Mouse (Mus musculus) stomach, postnatal 0 days (tissue): ENCODE data around the gene Ang. TPM values are rescaled to one million over a fixed set of nuclear protein-coding genes. Genes with fewer than 3 reads are reported as not detected.

Experiments used
- ATAC-seq: fragments of 200-750 bp; cut with Nextera tagmentation; 2 replicates; pipeline ENCODE4 v1.8.0; 2017; ENCODE audit not compliant: low FRiP score, low TSS enrichment
- DNase-seq: peaks from one replicate; pipeline ENCODE4 v3.0.0-alpha.2; 2016; ENCODE audit warnings: low spot score
- H3K27ac ChIP-seq: fragments of 300-500 bp; sonication (generic); replicated peaks from 2 replicates; pipeline ENCODE4 v1.5.1; 2014; ENCODE audit warnings: mild to moderate bottlenecking, control low read depth
- H3K27me3 ChIP-seq: fragments of 300-500 bp; sonication (generic); 2 replicates; pipeline ENCODE4 v1.6.1; 2014; ENCODE audit warnings: low read length; ENCODE audit not compliant: control insufficient read depth, insufficient read depth
- H3K36me3 ChIP-seq: fragments of 300-500 bp; sonication (generic); 2 replicates; pipeline ENCODE4 v1.6.1; 2014; ENCODE audit warnings: low read length, mixed read lengths; ENCODE audit not compliant: control insufficient read depth, insufficient read depth
- H3K4me1 ChIP-seq: fragments of 300-500 bp; sonication (generic); replicated peaks from 2 replicates; pipeline ENCODE4 v1.6.1; 2014; ENCODE audit warnings: antibody characterized with exemption; ENCODE audit not compliant: control insufficient read depth, insufficient read depth
- H3K4me2 ChIP-seq: fragments of 300-500 bp; sonication (generic); replicated peaks from 2 replicates; pipeline ENCODE4 v1.6.1; 2014; ENCODE audit warnings: low read depth, mild to moderate bottlenecking, control low read depth, moderate library complexity
- H3K4me3 ChIP-seq: fragments of 300-500 bp; sonication (generic); 2 replicates; pipeline ENCODE4 v1.5.1; 2014; ENCODE audit warnings: low read depth, low read length, control low read depth
- H3K9ac ChIP-seq: fragments of 300-500 bp; sonication (generic); 2 replicates; pipeline ENCODE4 v1.6.1; 2014; ENCODE audit warnings: mild to moderate bottlenecking, low read length, control low read depth, mixed read lengths
- H3K9me3 ChIP-seq: fragments of 300-500 bp; sonication (generic); 2 replicates; pipeline ENCODE4 v1.6.1; 2016; ENCODE audit warnings: low read length; ENCODE audit not compliant: control insufficient read depth
- CTCF ChIP-seq: IDR thresholded peaks from 2 replicates; pipeline ENCODE4 v1.5.1; 2016; ENCODE audit warnings: antibody characterized with exemption, low read depth, mild to moderate bottlenecking, moderate library complexity
- EP300 ChIP-seq: optimal IDR thresholded peaks from 2 replicates; pipeline ENCODE3; 2016; ENCODE audit warnings: antibody characterized with exemption
- WGBS: fragments of 180-500 bp; shearing (Covaris S2); extraction: QIAGEN DNeasy Blood & Tissue Kit; methylation state at CpG from one replicate; pipeline ENCODE4 v1.1.7; 2014; 5-methylcytosine and 5-hydroxymethylcytosine counted together
- polyA plus RNA-seq: library from polyadenylated mRNA; unstranded; fragments of >200 nt; fragmentation: Nextera tagmentation; extraction: Ambion mirVana; gene quantifications from 2 replicates; pipeline ENCODE4 v1.2.1, GENCODE M21; 2015

Gene Ang
- polyA plus RNA-seq, 1 experiment from 2014 or later = 29.5 TPM

DNA sequence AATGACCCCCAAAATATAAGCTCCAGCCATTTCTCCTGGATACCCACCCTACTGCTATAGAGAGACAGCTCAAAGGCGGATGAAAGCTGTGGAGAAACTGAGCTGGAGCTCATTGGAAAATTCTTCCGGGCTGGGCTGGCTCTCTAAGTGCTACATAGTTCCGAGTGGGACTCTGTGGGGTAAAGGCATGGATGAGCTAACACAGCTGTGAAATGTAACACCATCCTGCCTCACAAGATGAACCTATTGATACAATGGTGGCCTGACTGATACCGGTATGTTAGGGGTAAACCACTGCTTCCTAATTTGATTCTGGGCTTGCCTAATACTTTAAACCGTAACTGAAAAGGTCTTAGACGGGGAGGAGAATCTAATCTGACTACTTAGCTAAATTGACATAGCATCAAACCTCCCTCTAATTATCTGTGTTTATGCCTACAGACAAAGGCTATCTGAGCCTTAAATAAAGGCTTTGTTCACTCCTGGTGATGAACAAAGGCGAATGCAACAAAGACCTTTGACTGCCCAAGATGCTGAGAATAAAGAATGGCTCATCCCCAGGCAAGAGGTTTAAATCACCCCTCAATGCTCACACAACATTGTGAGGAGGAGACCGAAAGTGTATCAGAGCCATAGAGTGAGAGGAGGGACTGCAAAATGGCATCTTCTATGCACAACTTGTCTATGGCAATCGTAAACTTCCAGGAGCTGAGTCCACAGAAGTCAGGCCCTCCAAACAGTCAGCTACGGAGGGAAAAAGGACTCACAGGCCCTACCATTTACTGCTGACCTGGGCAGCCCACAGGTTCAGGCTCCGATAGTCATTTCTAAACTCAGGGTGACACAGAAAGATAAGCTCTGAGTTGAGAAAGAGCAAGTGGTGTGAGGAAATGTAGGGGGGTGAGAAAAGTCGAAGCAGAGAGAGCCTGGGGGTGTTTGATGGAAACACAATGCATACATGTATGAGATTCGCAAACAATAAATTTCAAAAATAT, 36.4 kb upstream of the Ang start:
- H3K36me3 ChIP-seq = no peaks in the 10 kb centered on the region
- H3K27ac ChIP-seq = no peak overlapping the region
- TF ChIP-seq CTCF (no peak), EP300 (no peak)
- ATAC-seq (no peak), DNase-seq (no peak)
- no peaks in the 10 kb centered on the region for H3K9me3 ChIP-seq
- no peaks in the 10 kb centered on the region for H3K4me1 ChIP-seq
- 65% methylated on average over 13 of the region's 13 CpGs for WGBS
- no peak overlapping the region for H3K9ac ChIP-seq
- no peak overlapping the region for H3K4me3 ChIP-seq
- no peaks in the 10 kb centered on the region for H3K27me3 ChIP-seq
- H3K4me2 ChIP-seq = no peak overlapping the region

DNA sequence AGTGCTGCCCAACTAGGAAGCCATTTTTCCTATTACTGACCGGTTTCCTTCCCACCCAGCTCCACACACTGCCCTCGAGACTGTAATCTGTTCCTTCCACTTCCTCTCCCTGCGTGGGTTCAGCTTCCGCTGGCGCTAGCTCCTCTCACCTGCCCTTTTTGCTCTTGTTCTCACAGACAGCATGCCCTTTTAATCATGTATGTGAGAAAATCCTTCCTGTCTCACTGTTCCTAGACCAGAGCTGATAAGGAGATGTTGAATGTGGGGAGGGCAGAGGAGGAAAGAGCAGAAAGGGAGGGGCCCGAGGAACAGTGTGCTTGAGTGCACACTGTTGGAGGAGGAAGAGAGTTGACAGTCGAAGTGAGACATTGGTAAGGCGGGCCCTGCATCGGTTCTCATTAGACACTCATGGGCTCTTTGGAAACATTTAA, 33.5 kb upstream of the Ang start, which contains the start of gene Rnase12:
Rnase12 (minus strand) TSS at position 261 of the 431 bp plus-strand sequence.
- Histone ChIP-seq H3K4me3 (no peak within 1 kb of the TSS), H3K36me3 (no peaks in the 10 kb centered on the region), H3K9me3 (no peaks in the 10 kb centered on the region), H3K4me2 (no peak within 1 kb of the TSS; the same call in 1 of the 2 replicates), H3K27me3 (no peaks in the 10 kb centered on the region), H3K9ac (no peak within 1 kb of the TSS), H3K27ac (no peak within 1 kb of the TSS), H3K4me1 (no peaks in the 10 kb centered on the region)
- TF ChIP-seq EP300 = no peak
- no peak for TF ChIP-seq CTCF
- DNase-seq (no peak), ATAC-seq (0 out of 2 replicates have a peak, but pooled peaks have one; percentile 47)
- 51% methylated on average over 9 of the region's 9 CpGs for WGBS

DNA sequence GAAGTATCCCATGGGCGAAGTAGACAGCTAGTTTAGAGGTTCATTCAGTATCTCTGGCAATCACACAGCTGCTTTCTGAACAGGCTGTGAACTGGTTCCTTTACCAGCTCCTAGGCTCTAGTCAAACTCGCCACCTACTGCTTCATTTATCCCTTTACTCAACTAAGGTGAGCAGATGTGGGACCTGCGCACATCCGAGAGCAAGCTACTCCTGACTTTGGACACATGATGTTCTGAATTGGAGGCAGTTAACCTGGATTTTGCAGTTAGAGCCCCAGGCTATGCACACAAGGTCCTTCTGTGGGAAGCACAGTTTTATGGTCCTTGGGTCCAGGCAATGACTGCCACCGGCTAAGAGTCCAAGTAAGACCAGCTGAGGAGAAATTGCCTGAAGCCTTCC, 30.2 kb upstream of the Ang start:
- Histone ChIP-seq H3K27ac (no peak overlapping the region), H3K9me3 (no peaks in the 10 kb centered on the region), H3K36me3 (no peaks in the 10 kb centered on the region), H3K4me1 (no peaks in the 10 kb centered on the region), H3K9ac (no peak overlapping the region), H3K27me3 (no peaks in the 10 kb centered on the region), H3K4me2 (no peak overlapping the region), H3K4me3 (no peak overlapping the region)
- 87% methylated on average over 5 of the region's 5 CpGs for WGBS
- DNase-seq (no peak), ATAC-seq (no peak)
- TF ChIP-seq EP300 = no peak
- TF ChIP-seq CTCF = no peak

DNA sequence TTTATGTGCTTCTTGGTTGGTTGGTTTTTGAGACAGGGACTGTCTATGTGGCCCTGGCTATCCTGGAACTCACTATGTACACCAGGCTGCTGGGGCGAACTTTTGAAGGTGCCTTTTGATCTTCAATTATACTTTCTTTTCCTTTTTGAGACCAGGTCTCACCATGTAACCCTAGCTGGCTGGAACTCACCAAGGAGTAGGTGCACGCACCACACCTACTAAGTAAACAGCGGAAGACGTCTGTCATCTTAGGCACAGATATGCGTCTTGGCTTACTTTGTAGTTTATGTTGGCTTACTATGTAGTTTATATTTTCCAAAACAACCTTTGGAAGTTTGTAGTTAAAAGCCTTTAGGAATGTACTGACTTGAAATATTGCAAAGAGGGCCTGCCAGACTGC, 22.0 kb upstream of the Ang start:
- peak; percentile 38 for DNase-seq
- no peaks in the 10 kb centered on the region for H3K27me3 ChIP-seq
- whole genome bisulfite sequencing = 30% methylated on average over 5 of the region's 5 CpGs
- 0 out of 2 replicates have a peak overlapping the region, but pooled peaks have one; percentile 1 for H3K27ac ChIP-seq
- H3K4me2 ChIP-seq = no peak overlapping the region
- no peaks in the 10 kb centered on the region for H3K4me1 ChIP-seq
- no peaks in the 10 kb centered on the region for H3K36me3 ChIP-seq
- no peak overlapping the region for H3K9ac ChIP-seq
- TF ChIP-seq EP300 (no peak), CTCF (no peak)
- no peak overlapping the region for H3K4me3 ChIP-seq
- H3K9me3 ChIP-seq = no peaks in the 10 kb centered on the region
- ATAC-seq = peak; percentile 55; the same call in 1 of the 2 replicates

DNA sequence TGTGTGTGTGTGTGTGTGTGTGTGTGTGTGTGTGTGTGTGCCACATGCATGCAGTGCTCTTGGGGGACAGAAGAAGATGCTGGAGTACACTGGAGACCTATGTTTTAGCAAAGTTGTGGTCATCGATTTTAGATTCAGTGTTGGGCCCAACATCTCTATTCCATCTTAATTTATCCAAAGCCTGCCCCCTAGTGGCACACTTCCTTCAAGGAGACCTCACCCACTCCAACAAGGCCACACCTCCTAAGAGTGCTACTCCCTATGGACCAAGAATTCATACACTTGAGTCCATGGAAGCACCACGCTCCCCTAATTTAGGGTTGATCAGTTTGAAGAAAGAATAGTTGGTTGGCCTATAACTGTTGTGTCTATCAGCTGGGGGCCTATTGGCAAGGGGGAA, 21.3 kb upstream of the Ang start:
- Histone ChIP-seq H3K4me3 (no peak overlapping the region), H3K27me3 (no peaks in the 10 kb centered on the region), H3K36me3 (no peaks in the 10 kb centered on the region), H3K9me3 (no peaks in the 10 kb centered on the region), H3K9ac (no peak overlapping the region), H3K4me2 (no peak overlapping the region), H3K27ac (no peak overlapping the region), H3K4me1 (no peaks in the 10 kb centered on the region)
- TF ChIP-seq CTCF (peak; percentile 57), EP300 (no peak)
- ATAC-seq (no peak), DNase-seq (peak; percentile 38)
- 87% methylated on average over 2 of the region's 2 CpGs for WGBS

DNA sequence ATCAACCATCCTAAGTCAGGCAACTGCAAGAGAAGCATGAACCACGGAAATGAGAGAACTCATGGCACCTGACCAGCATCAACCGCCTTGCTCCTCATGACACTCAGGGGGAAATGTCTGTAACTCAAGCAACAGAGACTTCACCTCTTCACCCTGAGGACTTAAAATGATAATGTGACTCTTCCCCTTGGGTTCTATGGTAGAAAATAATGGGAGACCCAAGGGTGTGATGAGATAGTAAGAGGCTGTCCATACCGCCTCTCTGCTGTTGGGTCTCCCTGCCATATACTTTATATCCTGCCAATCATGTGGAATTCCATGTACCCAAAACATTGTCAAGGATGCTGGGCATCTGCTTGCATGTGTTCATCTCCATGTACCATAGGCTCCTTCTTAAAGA, 16.6 kb upstream of the Ang start, which contains the start of gene Olfr750:
Olfr750 (minus strand) TSS at position 101 of the 400 bp plus-strand sequence.
- TF ChIP-seq CTCF (no peak), EP300 (no peak)
- DNase-seq = no peak
- ATAC-seq = no peak
- H3K36me3 ChIP-seq = no peaks in the 10 kb centered on the region
- H3K9ac ChIP-seq = no peak within 1 kb of the TSS
- no peak within 1 kb of the TSS for H3K4me3 ChIP-seq
- WGBS = 85% methylated on average over 3 of the region's 3 CpGs
- H3K4me2 ChIP-seq = no peak within 1 kb of the TSS
- no peaks in the 10 kb centered on the region for H3K4me1 ChIP-seq
- H3K27ac ChIP-seq = no peak within 1 kb of the TSS
- H3K9me3 ChIP-seq = no peaks in the 10 kb centered on the region
- no peaks in the 10 kb centered on the region for H3K27me3 ChIP-seq
